Mouse (Mus musculus) hindbrain, postnatal 0 days (tissue): Measurements from ENCODE around the gene Kalrn. TPM values are rescaled to one million over a fixed set of nuclear protein-coding genes. Genes with fewer than 3 reads are reported as not detected.

Experiments
- ATAC-seq: fragments of 200-750 bp; cut with Nextera tagmentation; 2 replicates; pipeline ENCODE4 v1.8.0; 2017; ENCODE audit warnings: mild to moderate bottlenecking, moderate TSS enrichment, moderate library complexity
- DNase-seq: peaks from one replicate; pipeline ENCODE4 v3.0.0-alpha.2; 2015; ENCODE audit warnings: low spot score
- H3K27ac ChIP-seq: fragments of 300-500 bp; sonication (generic); 2 replicates; pipeline ENCODE4 v1.5.1; 2014; ENCODE audit warnings: mild to moderate bottlenecking
- H3K27me3 ChIP-seq: fragments of 300-500 bp; sonication (generic); 2 replicates; pipeline ENCODE4 v1.6.1; 2014; ENCODE audit warnings: low read length, mixed read lengths; ENCODE audit not compliant: insufficient read depth
- H3K36me3 ChIP-seq: fragments of 300-500 bp; sonication (generic); 2 replicates; pipeline ENCODE4 v1.6.1; 2014; ENCODE audit warnings: low read length, mixed read lengths; ENCODE audit not compliant: insufficient read depth
- H3K4me1 ChIP-seq: fragments of 300-500 bp; sonication (generic); 2 replicates; pipeline ENCODE4 v1.6.1; 2014; ENCODE audit warnings: antibody characterized with exemption, low read length, mixed read lengths; ENCODE audit not compliant: insufficient read depth
- H3K4me2 ChIP-seq: fragments of 300-500 bp; sonication (generic); 2 replicates; pipeline ENCODE4 v1.6.1; 2014; ENCODE audit warnings: low read depth, mild to moderate bottlenecking, low read length, moderate library complexity, mixed read lengths
- H3K4me3 ChIP-seq: fragments of 300-500 bp; sonication (generic); 2 replicates; pipeline ENCODE4 v1.5.1; 2014; ENCODE audit warnings: low read length
- H3K9ac ChIP-seq: fragments of 300-500 bp; sonication (generic); replicated peaks from 2 replicates; pipeline ENCODE4 v1.6.1; 2014; ENCODE audit warnings: mild to moderate bottlenecking, low read length, moderate library complexity, mixed read lengths
- H3K9me3 ChIP-seq: fragments of 300-500 bp; sonication (generic); 2 replicates; pipeline ENCODE4 v1.6.1; 2016; ENCODE audit warnings: low read length, mixed read lengths
- CTCF ChIP-seq: IDR thresholded peaks from 2 replicates; pipeline ENCODE4 v1.5.1; 2016; ENCODE audit warnings: antibody characterized with exemption, control low read depth, low read depth
- WGBS: fragments of 180-500 bp; shearing (Covaris S2); extraction: QIAGEN DNeasy Blood & Tissue Kit; methylation state at CpG from one replicate; pipeline ENCODE4 v1.1.7; 2014; 5-methylcytosine and 5-hydroxymethylcytosine counted together
- polyA plus RNA-seq: library from polyadenylated mRNA; unstranded; fragments of >200 nt; fragmentation: Nextera tagmentation; extraction: Ambion mirVana; gene quantifications from 2 replicates; pipeline ENCODE4 v1.2.1, GENCODE M21; 2015
- total RNA-seq: library from RNA; depleted of rRNA; stranded (reverse); fragments of >200 nt; gene quantifications from 2 replicates; pipeline ENCODE4 v1.2.3, GENCODE M21; 2014

Kalrn gene
- total and polyA plus RNA-seq, 2 experiments from 2014 or later, result 17.0 to 107 TPM

- no peak for DNase-seq
- no peaks in the 10 kb centered on the region for H3K9me3 ChIP-seq
- H3K9ac ChIP-seq, result no peak overlapping the region
- TF ChIP-seq CTCF, result no peak
- ATAC-seq, result no peak
- H3K4me3 ChIP-seq, result no peak overlapping the region
- H3K27ac ChIP-seq, result no peak overlapping the region
- H3K4me1 ChIP-seq, result no peaks in the 10 kb centered on the region
- no peaks in the 10 kb centered on the region for H3K27me3 ChIP-seq
- H3K36me3 ChIP-seq, result no peaks in the 10 kb centered on the region
- H3K4me2 ChIP-seq, result no peak overlapping the region
- 80% methylated on average over 7 of the region's 7 CpGs for WGBS
Measured at GRCm38 (mm10) chr16:34121288-34121687, 452.0 kb downstream of the Kalrn start.

GRCm38 (mm10) chr16:34120801-34121201, 452.5 kb downstream of the Kalrn start:
- Histone ChIP-seq H3K27ac (no peak overlapping the region), H3K4me1 (no peaks in the 10 kb centered on the region), H3K9ac (no peak overlapping the region), H3K4me2 (no peak overlapping the region), H3K4me3 (no peak overlapping the region), H3K36me3 (no peaks in the 10 kb centered on the region), H3K9me3 (no peaks in the 10 kb centered on the region), H3K27me3 (no peaks in the 10 kb centered on the region)
- 64% methylated on average over 9 of the region's 9 CpGs for WGBS
- DNase-seq (no peak), ATAC-seq (no peak)
- TF ChIP-seq CTCF, result no peak

GRCm38 (mm10) chr16:34119844-34120243, 453.5 kb downstream of the Kalrn start:
- no peak for DNase-seq
- H3K9me3 ChIP-seq, result no peaks in the 10 kb centered on the region
- no peak overlapping the region for H3K4me2 ChIP-seq
- ATAC-seq, result no peak
- WGBS, result 87% methylated on average over 7 of the region's 7 CpGs
- no peak overlapping the region for H3K9ac ChIP-seq
- TF ChIP-seq CTCF, result no peak
- no peaks in the 10 kb centered on the region for H3K4me1 ChIP-seq
- H3K27ac ChIP-seq, result no peak overlapping the region
- H3K36me3 ChIP-seq, result no peaks in the 10 kb centered on the region
- H3K27me3 ChIP-seq, result no peaks in the 10 kb centered on the region
- H3K4me3 ChIP-seq, result no peak overlapping the region

- H3K4me2 ChIP-seq, result no peak overlapping the region
- no peaks in the 10 kb centered on the region for H3K9me3 ChIP-seq
- H3K4me1 ChIP-seq, result no peaks in the 10 kb centered on the region
- peak; percentile 82 for TF ChIP-seq CTCF
- no peak overlapping the region for H3K9ac ChIP-seq
- 18% methylated on average over 2 of the region's 2 CpGs for WGBS
- no peak overlapping the region for H3K4me3 ChIP-seq
- no peaks in the 10 kb centered on the region for H3K36me3 ChIP-seq
- no peaks in the 10 kb centered on the region for H3K27me3 ChIP-seq
- DNase-seq (peak; percentile 64), ATAC-seq (no peak)
- H3K27ac ChIP-seq, result no peak overlapping the region
Measured at GRCm38 (mm10) chr16:34119370-34119769, 454.0 kb downstream of the Kalrn start.

GRCm38 (mm10) chr16:34114665-34115064, 458.7 kb downstream of the Kalrn start:
- DNase-seq (peak; percentile 89), ATAC-seq (peak; percentile 79)
- TF ChIP-seq CTCF, result peak; percentile 93
- Histone ChIP-seq H3K36me3 (no peaks in the 10 kb centered on the region), H3K4me1 (no peaks in the 10 kb centered on the region), H3K9me3 (no peaks in the 10 kb centered on the region), H3K9ac (no peak overlapping the region), H3K27me3 (no peaks in the 10 kb centered on the region; the same call in 1 of the 2 replicates), H3K4me3 (no peak overlapping the region), H3K27ac (no peak overlapping the region), H3K4me2 (no peak overlapping the region)
- WGBS, result 6% methylated on average over 3 of the region's 3 CpGs

- no peak overlapping the region for H3K4me2 ChIP-seq
- TF ChIP-seq CTCF, result no peak
- H3K27me3 ChIP-seq, result no peaks in the 10 kb centered on the region; the same call in 1 of the 2 replicates
- H3K9me3 ChIP-seq, result no peaks in the 10 kb centered on the region
- H3K27ac ChIP-seq, result no peak overlapping the region
- H3K9ac ChIP-seq, result no peak overlapping the region
- WGBS, result 78% methylated on average over 9 of the region's 9 CpGs
- DNase-seq, result no peak
- H3K4me3 ChIP-seq, result no peak overlapping the region
- H3K4me1 ChIP-seq, result no peaks in the 10 kb centered on the region
- no peak for ATAC-seq
- H3K36me3 ChIP-seq, result no peaks in the 10 kb centered on the region
Measured at GRCm38 (mm10) chr16:34113150-34113549, 460.2 kb downstream of the Kalrn start.

GRCm38 (mm10) chr16:34112490-34112889, 460.8 kb downstream of the Kalrn start:
- ATAC-seq, result no peak
- WGBS, result 41% methylated on average over 5 of the region's 5 CpGs

More at GRCm38 (mm10) chr16:34112490-34112889, 460.8 kb downstream of the Kalrn start:
- no peaks in the 10 kb centered on the region for H3K4me1 ChIP-seq
- TF ChIP-seq CTCF, result peak; percentile 61
- no peak overlapping the region for H3K9ac ChIP-seq
- no peak for DNase-seq
- H3K9me3 ChIP-seq, result no peaks in the 10 kb centered on the region
- no peak overlapping the region for H3K27ac ChIP-seq
- no peaks in the 10 kb centered on the region; the same call in 1 of the 2 replicates for H3K27me3 ChIP-seq
- H3K4me2 ChIP-seq, result no peak overlapping the region
- no peak overlapping the region for H3K4me3 ChIP-seq
- no peaks in the 10 kb centered on the region for H3K36me3 ChIP-seq
